Mouse (Mus musculus): Measurements from ENCODE around the gene Tpo.

Tpo gene

DNA sequence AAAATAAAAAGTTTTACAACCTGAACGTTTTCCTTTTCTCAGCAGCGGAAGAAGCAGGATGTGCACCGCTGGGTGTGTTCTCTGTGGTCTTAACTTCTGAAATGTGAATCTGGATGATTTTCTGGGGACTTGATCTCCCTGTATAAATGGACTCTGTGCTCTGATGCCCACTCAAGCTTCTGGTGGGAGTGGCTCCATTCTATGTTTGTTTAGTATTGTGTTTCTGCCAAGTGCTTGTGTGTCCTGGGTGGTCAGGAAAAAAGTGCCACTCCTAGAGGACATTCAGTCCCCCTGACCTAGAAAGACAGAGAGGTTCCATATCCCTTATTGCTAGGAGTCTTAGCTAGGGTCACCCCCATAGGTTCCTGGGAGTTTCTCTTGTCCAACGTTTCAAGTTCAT lies at the start of gene Tpo:
Gene Tpo (minus strand): TSS at position 101 of the 400 bp plus-strand sequence.
- DNase-seq: no peak

DNA sequence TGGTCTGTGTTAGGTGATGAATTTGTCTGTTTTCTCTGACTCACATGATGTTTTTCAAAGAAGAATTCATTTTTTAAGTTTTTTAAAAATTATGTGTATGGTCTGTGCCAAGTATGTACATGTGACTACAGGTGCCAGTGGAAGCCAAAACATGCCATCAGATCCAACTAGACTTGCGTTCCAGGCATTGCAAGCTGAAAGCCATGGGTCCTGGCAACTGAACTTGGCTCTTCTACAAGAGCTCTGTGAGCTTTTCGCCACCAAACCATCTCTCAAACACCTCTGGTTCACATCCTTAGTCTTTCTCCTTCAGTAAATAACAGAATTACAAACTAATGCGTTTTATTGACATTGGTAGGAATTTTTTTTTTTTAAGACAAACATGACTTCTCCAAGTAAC lies 49.3 kb upstream of the Tpo start:
- no peak for DNase-seq

DNA sequence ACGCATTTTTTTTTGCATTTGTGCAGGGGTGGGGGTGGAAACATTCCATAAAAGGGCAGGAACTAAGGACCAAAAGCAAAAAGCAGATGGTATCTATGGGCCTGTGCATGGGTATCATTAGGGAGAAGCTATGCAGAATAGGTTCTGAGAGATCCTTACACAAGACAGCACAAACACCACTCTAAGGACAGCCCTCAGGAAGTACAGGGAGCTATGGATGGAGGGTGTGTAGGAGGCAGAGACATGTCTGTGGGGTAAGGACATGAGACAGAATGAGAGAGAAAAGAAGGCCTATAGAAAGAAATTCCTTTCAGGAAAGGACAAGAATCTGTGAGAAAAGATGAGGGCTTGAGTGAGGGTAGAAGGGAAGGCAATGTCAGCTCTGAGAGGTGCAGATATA lies 47.2 kb upstream of the Tpo start:
- no peak for DNase-seq

DNA sequence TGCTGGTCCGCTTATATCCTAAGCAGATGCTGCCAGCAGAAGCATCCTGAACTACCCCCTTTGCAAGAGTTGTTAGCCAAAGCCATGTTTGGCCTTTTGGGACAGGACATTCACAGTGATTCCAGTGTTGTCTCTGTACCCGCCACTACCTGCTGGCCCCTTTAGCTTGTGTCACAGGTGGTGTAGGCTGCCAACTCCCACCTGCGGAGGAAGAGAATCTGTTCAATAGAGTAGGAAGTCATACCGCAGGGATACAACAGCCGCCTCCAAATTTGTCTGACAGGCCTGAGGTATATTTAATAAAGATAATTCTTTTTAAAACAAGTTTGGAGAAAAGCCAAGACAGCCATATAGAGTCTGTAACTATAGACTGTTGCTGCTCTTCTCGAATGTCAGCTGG lies 45.5 kb upstream of the Tpo start:
- no peak for DNase-seq

DNA sequence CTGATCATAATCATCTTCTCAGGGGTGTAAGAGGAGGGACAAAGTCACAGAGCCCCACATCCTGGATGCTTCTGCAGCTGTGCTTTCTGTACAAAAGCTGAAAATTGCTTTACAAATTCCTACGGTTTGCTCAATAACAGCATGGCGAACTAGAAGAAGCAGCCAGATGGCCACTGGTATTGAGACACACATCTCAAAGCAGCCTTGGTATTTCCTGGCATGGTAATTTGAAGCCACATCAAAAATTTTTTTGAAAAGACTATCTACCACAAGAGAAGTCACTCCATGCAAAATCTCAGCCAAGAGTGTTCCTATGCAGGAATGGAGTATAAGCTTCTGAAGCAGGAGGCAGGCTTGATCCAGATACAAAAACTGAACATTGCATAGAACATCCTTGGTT lies 45.1 kb upstream of the Tpo start:
- no peak for DNase-seq

DNA sequence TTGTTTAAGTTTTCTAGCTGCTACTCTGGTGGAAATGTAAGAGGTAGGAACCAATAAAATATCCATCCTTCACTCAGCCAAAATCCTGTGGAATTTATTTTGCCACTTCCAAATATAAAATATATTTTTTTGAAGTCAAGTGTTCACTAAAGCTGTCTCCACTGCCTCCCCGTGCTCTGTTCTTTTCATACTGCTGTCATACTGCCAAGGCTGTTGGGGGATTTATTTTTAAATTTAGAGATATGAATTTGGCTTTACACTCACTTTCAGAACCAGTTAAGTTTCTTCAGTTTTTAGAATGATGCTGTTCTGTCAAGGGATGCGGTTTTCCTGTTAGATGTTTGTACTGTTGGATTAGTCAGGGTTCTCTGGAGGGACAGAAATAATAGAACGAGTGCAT lies 36.1 kb upstream of the Tpo start:
- DNase-seq: no peak

DNA sequence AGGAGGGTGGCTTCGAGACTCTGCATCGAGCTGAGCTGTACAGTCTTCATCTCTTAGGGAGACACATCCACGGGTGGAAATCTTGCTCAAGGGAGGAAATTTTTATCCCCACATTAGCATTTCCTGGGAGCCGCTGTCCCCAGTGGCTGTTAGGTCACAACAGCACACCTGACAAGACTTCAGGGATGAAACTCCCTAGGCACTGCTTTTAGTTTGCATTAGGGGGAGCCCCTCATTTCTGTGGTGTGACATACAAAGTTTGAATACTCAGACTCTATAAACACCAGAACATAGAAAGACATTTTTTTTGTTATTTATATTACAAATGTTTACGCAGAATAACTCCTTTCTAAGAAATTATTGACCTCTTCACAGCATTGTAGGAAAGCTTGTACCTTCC lies 32.1 kb upstream of the Tpo start:
- DNase-seq: no peak

DNA sequence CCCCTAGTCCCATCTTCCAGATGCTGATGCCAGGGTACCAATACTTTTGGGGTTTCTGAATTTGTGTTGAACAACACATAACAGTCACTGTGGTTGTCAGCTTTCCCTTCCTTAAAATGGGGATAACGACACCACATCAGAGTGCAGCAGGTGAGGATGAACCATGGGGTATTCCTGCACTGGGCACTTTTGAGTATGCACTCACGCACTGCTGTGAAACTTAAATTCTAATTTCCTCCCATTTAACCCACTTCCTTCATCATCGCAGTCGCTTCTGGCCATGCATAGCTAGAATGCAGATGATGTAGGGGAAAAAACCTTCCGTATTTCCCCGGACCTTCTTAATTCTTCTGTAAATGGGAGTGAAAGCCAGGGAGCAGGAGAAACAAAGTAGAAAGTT lies 31.6 kb upstream of the Tpo start:
- no peak for DNase-seq

DNA sequence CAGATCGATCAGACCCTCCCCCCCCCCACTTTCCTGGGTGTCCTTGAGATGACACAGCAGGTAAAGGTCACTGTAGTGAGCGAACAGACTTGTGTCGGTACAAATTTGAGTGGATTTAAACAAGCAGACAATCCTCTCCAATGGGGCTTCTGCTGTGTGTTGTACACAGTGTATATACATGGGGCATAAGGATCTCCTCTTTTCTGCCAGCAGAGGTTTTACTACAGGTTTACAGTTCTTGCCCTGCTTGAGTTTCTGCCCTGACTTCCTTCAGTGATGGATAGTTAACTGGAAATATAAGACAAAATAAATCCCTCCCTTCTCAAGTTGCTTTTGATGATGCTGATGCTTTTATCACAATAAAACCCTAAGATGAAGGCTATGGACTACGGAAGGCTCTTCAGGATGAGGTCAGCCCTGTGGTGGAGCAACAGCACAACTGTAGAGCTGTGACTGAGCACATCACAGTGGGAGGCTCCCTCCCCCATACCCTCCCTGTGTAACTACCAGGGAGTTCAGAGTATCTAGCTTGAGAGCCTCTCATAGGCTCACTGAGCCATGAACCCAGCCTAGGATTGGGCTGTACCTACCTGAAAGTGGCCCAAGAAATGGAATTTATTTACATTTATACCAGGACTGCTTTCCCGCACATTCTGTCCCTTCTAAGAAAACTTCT lies 29.4 kb upstream of the Tpo start:
- DNase-seq: no peak

DNA sequence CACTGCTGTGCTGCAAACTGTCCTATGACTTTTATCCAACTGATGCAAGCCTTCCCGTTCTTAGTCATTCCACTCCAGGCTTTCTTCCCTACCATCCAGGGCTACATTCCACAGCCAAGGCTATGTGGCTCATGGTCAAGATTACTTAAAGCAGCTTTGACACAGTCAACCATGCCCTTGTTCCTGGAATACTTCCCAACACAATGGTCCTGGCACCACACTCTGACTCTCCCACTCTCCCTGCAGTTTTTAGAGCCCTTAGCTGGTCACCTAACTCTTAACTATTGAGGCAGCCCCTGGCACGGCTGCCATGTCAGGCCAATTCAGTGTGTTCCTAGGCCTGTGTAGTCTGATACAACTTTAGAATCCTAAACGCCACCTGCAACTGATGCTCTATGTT lies 28.1 kb upstream of the Tpo start:
- DNase-seq: no peak

DNA sequence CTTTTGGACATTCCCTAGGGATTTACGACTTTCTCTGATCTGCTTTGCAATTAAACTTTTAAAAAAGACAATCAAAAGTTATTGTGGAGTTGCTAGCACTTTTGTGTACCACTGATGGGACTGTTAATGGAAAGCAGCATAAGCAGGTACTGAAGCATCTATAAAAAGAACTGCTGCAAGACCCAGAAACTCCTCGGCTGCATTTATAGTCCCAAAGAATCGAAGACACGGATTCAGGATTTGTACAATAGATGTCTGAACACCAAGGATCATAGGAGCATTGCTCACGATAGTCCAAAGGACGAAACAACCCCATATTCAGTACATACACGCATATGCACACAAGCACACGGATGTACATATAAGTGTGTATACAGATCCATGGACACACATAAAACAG lies 27.4 kb upstream of the Tpo start:
- DNase-seq: no peak

DNA sequence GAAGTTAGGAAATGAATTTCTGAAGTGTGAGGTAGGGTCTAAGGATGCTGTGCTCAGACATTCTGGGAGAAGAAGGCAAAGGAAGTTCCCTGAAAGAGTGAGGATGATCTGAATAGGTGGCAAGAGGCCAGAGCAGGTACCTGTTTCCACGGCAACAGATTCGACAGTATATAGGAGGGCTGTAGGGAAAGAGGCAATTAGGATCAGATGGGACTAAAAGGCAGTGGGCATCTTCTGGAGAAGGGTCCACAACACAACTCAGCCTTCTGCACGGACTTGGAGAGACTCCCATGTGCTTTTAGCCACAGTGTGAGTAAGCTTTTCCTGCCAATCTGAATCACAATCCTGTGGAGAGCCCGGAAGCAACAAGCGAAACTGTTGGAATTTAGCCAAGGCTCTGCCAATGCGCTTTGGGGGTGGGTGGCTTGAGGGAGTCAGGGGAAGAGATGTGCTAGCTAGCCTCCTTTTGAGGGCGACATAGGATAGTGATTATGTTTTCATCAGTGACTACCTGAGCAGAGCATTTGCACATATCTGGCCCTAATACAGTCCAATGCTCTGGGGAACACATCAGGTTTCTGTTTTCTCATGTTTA lies 21.8 kb upstream of the Tpo start:
- DNase-seq: no peak

DNA sequence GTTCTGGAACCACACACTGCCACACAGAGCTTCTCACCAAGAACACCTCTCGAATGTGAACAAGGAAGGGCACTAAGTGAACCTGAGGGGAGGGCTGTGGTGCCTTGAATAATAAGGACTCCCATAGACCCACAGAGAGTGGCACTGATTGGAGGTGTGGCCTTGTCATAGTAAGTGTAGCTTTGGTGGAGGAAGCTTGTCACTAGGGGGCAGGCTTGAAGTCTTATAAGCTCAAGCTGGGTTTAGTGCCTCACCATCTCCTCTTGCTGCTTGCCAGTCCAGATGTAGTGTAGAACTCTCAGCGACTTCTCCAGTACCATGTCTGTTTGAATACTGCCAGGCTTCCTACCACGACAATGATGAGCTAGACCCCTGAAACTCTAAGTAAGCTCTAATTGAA lies 9.7 kb upstream of the Tpo start:
- peak; percentile 25 for DNase-seq

DNA sequence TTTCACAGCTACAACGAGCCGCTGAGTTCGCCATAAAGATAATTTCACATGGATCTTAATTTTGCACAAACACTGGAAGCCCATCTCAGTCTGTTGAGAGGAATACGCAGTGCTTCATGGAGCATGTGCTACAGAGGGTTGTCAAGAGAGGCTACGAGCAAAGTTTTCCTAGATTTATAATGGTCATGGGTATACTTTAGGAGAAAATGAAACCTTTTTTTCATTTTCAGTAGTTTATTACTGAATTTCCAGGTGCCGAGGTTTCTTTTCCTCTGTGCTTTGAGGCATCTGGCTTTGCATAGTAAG lies 3.1 kb downstream of the Tpo start:
- no peak for DNase-seq

DNA sequence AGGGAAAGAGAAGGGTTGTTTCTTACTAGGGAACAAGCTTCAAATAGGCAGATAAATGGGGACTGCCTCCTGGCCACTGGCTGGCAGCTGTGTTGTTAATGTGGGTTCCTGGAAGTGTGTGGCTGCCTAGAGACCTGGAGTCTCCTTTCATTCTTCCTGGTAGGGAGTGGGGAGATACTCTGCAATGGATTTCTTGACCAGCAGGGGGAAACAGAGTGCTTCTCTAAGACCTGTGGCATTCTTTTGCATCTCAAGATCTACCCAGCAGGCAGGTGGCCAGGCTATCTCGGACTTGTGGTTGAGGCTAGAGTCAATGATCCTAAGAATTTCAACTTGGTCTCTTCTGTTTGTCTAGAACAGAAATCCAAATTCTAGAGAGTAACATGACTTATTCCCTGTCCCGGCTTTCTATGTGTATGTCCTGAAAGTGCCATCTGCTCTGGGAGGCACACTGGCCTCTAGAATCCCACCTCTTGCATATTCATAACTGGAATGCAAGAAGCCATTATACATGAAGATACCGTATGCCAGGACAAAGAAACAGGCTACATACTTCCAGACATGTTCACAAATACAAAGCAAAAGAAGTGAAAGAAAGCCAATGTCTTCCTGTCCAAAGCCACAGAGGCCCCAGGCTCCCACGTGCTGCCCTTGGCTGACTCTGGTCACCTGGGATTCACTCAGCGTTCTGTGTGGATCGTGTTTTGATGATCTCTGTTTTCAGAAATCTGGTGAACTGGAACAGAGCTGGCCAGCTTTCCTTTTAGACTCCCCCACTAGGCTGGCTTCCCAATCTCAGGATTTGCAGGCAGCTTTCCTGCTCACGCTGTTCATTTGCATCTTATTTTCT lies 3.6 kb downstream of the Tpo start:
- DNase-seq: peak; percentile 78

DNA sequence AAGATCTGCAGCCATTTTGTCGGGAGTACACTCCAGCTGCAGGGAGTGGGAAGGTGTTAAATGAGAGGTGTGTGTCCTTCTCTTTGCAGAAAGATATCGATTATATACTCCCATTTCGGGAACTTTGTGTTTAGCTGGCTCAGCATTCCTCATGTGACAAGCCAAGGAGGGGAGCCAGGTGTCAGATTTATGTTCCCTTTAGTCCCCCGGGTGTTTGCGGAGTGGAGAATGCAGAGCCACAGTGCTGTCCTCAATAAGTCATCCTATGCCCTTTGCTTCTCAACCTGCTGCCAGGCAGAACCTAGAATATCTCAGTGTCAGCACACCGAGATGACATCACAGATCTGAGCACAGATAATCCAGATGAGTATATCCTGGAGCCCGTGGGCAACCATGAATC lies 10.1 kb downstream of the Tpo start:
- no peak for DNase-seq

DNA sequence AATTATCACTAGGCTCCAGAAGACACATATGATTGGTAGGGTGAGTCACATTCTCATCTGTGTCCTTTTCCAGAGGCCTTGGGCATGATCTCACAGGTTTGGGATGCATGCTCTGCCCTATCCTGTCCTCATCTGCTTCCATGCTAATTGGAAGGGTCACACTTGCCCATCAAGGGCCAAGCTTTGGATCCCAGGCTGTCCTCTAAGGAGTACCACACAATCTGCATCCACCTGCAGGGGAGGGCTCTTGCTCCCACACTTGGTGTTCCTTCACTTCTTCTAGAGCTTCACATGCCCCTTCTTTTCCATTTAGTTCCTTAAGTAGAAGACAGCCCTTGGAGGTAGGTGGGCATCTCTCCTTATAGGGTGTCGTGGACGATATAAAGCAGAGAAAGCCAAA lies 20.2 kb downstream of the Tpo start:
- DNase-seq: no peak

DNA sequence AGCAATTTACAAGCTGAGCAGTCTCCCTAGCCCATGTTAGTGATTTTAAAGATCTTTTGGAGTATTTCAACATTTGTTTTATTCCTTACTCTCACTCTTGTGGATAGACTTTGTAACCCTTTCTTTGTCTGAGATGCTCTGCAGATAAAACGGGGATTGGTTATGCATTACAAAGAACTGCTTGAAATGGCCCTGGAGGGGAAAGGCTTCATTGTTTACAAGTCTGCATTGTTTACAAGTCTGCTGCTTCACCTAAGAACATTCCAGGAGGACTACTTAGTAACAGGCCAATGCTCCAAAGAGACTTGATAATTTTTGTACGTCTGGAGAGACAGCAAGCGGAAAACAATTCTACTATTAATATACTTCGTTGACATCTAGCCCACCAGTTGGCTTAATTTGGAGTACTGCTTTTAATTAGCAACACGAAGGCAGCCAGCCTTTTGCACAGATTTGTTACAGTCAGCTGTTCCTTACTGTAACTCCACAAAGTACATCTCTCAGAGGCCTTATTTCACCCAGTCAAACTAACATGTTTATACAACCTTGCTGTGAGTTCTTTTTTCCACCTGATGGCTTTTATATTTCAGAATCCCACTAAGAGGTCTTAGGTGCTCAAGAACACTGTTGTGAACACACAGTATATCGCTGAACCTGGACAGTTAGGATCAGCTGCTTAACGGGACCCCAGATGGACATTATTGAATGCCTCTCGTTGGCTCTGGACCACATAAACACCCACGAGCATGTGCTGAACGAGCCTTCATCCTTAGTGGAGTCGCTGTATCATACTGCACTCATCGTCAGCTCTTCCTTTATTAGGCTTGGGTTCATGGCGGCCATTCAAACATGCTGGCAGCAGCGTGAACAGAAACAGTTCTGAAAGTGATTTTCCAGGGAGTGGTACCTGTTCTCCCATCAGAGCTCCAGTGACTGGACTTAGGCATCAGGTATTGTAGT lies 22.5 kb downstream of the Tpo start:
- no peak for DNase-seq

DNA sequence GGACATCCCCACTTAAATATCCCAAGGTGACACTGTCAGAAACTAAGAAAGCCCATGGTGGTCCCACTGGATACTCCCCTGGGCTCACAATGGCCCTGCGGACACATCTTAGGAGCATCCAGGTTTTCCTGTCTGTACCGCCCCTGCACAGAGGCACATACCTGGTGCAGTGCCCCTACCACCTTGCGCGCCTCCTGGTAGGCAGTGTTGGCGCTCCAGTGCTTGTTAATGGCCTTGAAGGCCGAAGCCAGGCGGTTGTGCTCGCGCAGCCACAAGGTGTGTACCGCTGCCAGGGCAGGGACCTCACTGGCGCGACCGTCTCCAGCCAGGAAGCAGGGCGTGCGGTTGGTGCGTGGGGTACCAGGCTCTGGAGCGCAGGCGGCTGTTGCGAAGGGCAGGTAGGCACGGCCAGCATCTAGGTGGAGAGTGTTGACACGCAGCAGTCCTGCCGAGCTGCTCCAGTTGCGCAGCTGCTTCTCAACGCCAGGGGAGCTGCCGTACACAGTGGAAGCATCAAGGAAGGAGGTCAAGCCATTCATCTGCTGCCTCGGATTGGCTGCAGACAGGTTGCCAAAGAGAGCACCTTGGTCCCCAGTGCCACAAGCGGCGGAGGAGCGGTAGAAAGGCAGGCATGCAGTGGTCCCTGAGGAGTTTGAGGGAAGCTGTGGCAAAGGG lies 29.4 kb downstream of the Tpo start:
- no peak for DNase-seq

DNA sequence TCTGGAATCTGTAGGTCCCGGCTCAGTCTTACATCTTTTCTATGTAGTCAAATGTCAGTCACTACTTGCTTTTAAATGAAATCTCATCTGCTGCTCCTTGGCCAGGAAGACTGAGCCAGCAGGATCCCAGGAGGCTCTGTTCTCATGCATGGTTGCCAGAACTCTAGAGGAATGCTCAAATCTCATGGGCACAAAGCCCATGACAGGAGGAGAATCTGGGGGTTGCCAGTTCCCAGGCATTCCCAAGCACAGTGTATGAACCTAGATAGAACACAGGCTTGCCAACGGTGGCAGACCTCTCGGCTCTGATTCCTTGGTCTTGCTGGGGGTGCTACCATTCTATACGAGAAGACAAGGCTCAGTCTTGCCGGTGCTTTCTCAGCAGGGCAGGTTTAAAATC lies 40.3 kb downstream of the Tpo start:
- no peak for DNase-seq

DNA sequence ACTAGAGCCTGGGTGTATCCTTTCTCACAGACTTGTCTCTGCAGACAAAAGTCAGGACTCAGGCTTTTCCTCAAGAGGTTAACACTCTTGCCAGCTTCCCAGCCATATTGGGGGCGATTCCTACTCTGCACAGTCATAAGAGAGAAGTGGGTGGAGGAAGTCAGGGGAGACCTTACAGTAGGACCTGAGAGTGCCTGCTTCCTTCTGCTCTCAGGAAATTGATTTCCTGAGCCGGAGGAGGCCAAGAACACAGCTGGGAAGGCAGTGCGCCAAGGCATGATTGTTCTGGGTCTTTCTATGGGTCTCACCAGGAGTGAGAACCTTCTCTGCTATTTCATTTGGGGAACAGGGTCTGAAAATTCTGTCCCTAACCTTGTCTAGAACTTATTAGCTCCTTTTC lies 48.5 kb downstream of the Tpo start:
- DNase-seq: no peak

DNA sequence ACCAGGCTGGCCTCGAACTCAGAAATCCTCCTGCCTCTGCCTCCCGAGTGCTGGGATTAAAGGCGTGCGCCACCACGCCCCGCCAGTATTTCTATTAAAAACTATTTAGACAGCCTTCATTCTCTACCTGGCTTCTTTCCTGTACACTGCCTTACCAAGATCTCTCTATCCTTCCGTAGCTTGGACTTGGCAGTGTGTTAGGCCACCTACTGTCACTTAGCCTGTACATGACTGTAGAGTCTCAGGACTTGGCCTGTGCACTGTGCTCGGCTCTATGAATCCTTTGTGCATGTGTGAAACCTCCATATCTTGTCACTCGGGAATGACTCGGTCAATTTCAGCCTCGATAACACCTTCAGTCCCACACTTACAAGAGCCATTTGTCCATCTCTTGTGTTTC lies 55.4 kb downstream of the Tpo start:
- no peak for DNase-seq

DNA sequence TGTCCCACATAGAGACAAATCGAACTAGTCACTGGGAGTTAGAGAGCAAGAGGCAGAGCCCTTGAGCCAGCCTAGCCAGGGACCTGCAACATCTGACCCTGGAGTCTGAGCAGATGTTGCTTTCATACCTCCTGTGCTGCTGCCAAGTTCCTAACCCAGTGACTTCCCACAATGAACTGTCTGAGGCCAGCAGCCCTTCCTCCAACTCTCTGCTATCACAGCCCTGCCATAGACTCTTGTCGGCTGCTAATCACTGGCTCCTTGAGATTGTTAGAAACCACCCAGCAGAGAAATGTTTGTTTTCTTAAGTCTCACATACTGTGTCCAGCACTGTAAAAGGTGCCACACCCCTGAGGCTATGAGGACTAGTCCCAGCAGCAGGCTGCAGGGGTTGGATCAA lies 56.1 kb downstream of the Tpo start:
- no peak for DNase-seq

Measured in right cerebral cortex, postnatal 4 days (tissue).